Mouse (Mus musculus) G1E (cell line): ENCODE measurements around the gene Rnf39. TPM values are rescaled to one million over a fixed set of nuclear protein-coding genes. Genes with fewer than 3 reads are reported as not detected.
"Not testable (repeated sequence)": the region's sequence is repeated elsewhere in the genome, so short reads cannot be mapped to it uniquely, and the experiment has no call there.

Experiments used
- ATAC-seq: 2 replicates; pipeline ENCODE4 v1.8.0; 2016; ENCODE audit warnings: mild to moderate bottlenecking; ENCODE audit not compliant: insufficient number of reproducible peaks, poor library complexity, low FRiP score, severe bottlenecking; ENCODE audit errors: extremely low read depth
- DNase-seq: peaks from one replicate; pipeline ENCODE4 v3.0.0; 2012; ENCODE audit warnings: low spot score
- H3K27me3 ChIP-seq: 2 replicates; pipeline ENCODE4 v1.6.1; 2012; ENCODE audit warnings: mild to moderate bottlenecking, low read length, inconsistent platforms; ENCODE audit not compliant: insufficient read depth
- H3K36me3 ChIP-seq: replicated peaks from 2 replicates; pipeline ENCODE3; 2012; ENCODE audit warnings: mild to moderate bottlenecking, inconsistent platforms
- H3K4me1 ChIP-seq: 2 replicates; pipeline ENCODE4 v1.6.1; 2012; ENCODE audit warnings: low read depth, low read length, inconsistent platforms, mixed read lengths; ENCODE audit not compliant: insufficient read depth
- H3K4me3 ChIP-seq: 2 replicates; pipeline ENCODE4 v1.5.1; 2012; ENCODE audit warnings: low read depth, mild to moderate bottlenecking, inconsistent platforms, low read length, moderate library complexity, mixed read lengths
- H3K9me3 ChIP-seq: replicated peaks from 2 replicates; pipeline ENCODE4 v1.6.1; 2012; ENCODE audit warnings: inconsistent platforms
- CTCF ChIP-seq: IDR thresholded peaks from 2 replicates; pipeline ENCODE4 v1.5.1; 2012; ENCODE audit warnings: low read depth, low read length, inconsistent platforms, mixed read lengths
- GATA1 ChIP-seq: IDR thresholded peaks from 2 replicates; pipeline ENCODE4 v1.6.1; 2012; ENCODE audit warnings: borderline replicate concordance, low read length, inconsistent platforms, mixed read lengths
- GATA2 ChIP-seq: IDR thresholded peaks from 2 replicates; pipeline ENCODE4 v1.6.1; 2012; ENCODE audit warnings: low read depth, low read length, inconsistent platforms, borderline replicate concordance
- POLR2AphosphoS5 ChIP-seq: IDR thresholded peaks from 2 replicates; pipeline ENCODE4 v1.6.1; 2012; ENCODE audit warnings: low read depth, low read length, inconsistent platforms; ENCODE audit not compliant: insufficient replicate concordance
- TAL1 ChIP-seq: conservative IDR thresholded peaks from 2 replicates; pipeline ENCODE4 v1.6.1; 2012; ENCODE audit warnings: low read depth, low read length, inconsistent platforms, mixed read lengths
- polyA plus RNA-seq: library from polyadenylated mRNA; stranded (reverse); fragments of >175 nt; gene quantifications from 2 replicates; pipeline ENCODE4 v1.2.3, GENCODE M21; 2012
- total RNA-seq, 2 experiments: library from RNA; stranded (forward) in 1 of 2; stranded (reverse) in 1 of 2; fragments of 200-1000 nt in 1 of 2; fragments of >200 nt in 1 of 2; fragmentation: Nextera tagmentation in 1 of 2; gene quantifications; 2 replicates each; pipeline ENCODE4 v1.2.3; 2014 to 2017

Rnf39 gene
- total and polyA plus RNA-seq, 3 experiments = not detected

GRCm38 (mm10) chr17:36973271-36973787 lies 30.6 kb downstream of the Rnf39 start:
- H3K27me3 ChIP-seq = peaks cover 21% of the 10 kb centered on the region
- H3K36me3 ChIP-seq = no peaks in the 10 kb centered on the region
- ATAC-seq (no peak), DNase-seq (no peak)
- no peaks in the 10 kb centered on the region for H3K9me3 ChIP-seq
- no peak overlapping the region for H3K4me3 ChIP-seq
- no peak for TF ChIP-seq POLR2AphosphoS5
- no peak for TF ChIP-seq CTCF
- TF ChIP-seq TAL1 = no peak
- TF ChIP-seq GATA1 = no peak
- no peak for TF ChIP-seq GATA2
- peaks cover 3% of the 10 kb centered on the region for H3K4me1 ChIP-seq

GRCm38 (mm10) chr17:36981221-36981813 lies 38.6 kb downstream of the Rnf39 start, which contains the start of gene 2410137M14Rik:
TSS of gene 2410137M14Rik (minus strand) at chr17:36981237.
- peaks cover 32% of the 10 kb centered on the region for H3K27me3 ChIP-seq
- ATAC-seq (no peak), DNase-seq (no peak)
- no peak within 1 kb of the TSS for H3K4me3 ChIP-seq
- no peaks in the 10 kb centered on the region for H3K9me3 ChIP-seq
- no peaks in the 10 kb centered on the region for H3K36me3 ChIP-seq
- 0 out of 2 replicates have a peak, but pooled peaks cover 8% of the 10 kb centered on the region for H3K4me1 ChIP-seq
- TF ChIP-seq CTCF (no peak), TAL1 (no peak), GATA1 (no peak), GATA2 (no peak), POLR2AphosphoS5 (no peak)

- Histone ChIP-seq H3K36me3 (no peaks in the 10 kb centered on the region), H3K4me3 (no peak overlapping the region), H3K27me3 (peaks cover 34% of the 10 kb centered on the region), H3K4me1 (0 out of 2 replicates have a peak, but pooled peaks cover 8% of the 10 kb centered on the region), H3K9me3 (no peaks in the 10 kb centered on the region)
- no peak for ATAC-seq
- TF ChIP-seq GATA1 = no peak
- no peak for TF ChIP-seq POLR2AphosphoS5
- no peak for TF ChIP-seq CTCF
- no peak for TF ChIP-seq GATA2
- TF ChIP-seq TAL1 = no peak
- no peak for DNase-seq
Observed at GRCm38 (mm10) chr17:36981845-36982244, 39.1 kb downstream of the Rnf39 start.

GRCm38 (mm10) chr17:36982253-36983155 lies 39.8 kb downstream of the Rnf39 start:
- ATAC-seq (0 out of 2 replicates have a peak, but pooled peaks have one; percentile 45), DNase-seq (no peak)
- Histone ChIP-seq H3K4me3 (no peak overlapping the region), H3K4me1 (0 out of 2 replicates have a peak, but pooled peaks cover 8% of the 10 kb centered on the region), H3K9me3 (no peaks in the 10 kb centered on the region), H3K36me3 (no peaks in the 10 kb centered on the region), H3K27me3 (peaks cover 32% of the 10 kb centered on the region)
- TF ChIP-seq GATA2 (no peak), CTCF (no peak), GATA1 (no peak), TAL1 (no peak), POLR2AphosphoS5 (no peak)

- Histone ChIP-seq H3K4me3 (no peak overlapping the region), H3K27me3 (peaks cover 7% of the 10 kb centered on the region), H3K36me3 (no peaks in the 10 kb centered on the region), H3K4me1 (no peaks in the 10 kb centered on the region; the same call in 1 of the 2 replicates), H3K9me3 (no peaks in the 10 kb centered on the region)
- DNase-seq (no peak), ATAC-seq (no peak)
- TF ChIP-seq GATA1 = no peak
- no peak for TF ChIP-seq GATA2
- no peak for TF ChIP-seq POLR2AphosphoS5
- TF ChIP-seq CTCF = no peak
- no peak for TF ChIP-seq TAL1
Observed at GRCm38 (mm10) chr17:36988475-36988874, 45.8 kb downstream of the Rnf39 start.

GRCm38 (mm10) chr17:36989437-36989836 lies 46.7 kb downstream of the Rnf39 start, which contains the start of gene H2-M5:
TSS of gene H2-M5 (minus strand) at chr17:36989537.
- H3K4me3 ChIP-seq = no peak within 1 kb of the TSS
- no peak for DNase-seq
- no peak for TF ChIP-seq TAL1
- TF ChIP-seq GATA2 = no peak
- no peak for TF ChIP-seq GATA1
- TF ChIP-seq POLR2AphosphoS5 = no peak
- no peak for TF ChIP-seq CTCF
- no peaks in the 10 kb centered on the region; the same call in 1 of the 2 replicates for H3K4me1 ChIP-seq
- no peaks in the 10 kb centered on the region for H3K9me3 ChIP-seq
- no peaks in the 10 kb centered on the region for H3K36me3 ChIP-seq
- H3K27me3 ChIP-seq = peaks cover 7% of the 10 kb centered on the region
- ATAC-seq = no peak

GRCm38 (mm10) chr17:36990630-36991029 lies 47.9 kb downstream of the Rnf39 start:
- not testable (repeated sequence) for H3K27me3 ChIP-seq, ATAC-seq, H3K4me3 ChIP-seq, H3K4me1 ChIP-seq, H3K36me3 ChIP-seq, DNase-seq, H3K9me3 ChIP-seq
